Mouse (Mus musculus): ENCODE measurements around the gene Cherp.

Gene Cherp

DNA sequence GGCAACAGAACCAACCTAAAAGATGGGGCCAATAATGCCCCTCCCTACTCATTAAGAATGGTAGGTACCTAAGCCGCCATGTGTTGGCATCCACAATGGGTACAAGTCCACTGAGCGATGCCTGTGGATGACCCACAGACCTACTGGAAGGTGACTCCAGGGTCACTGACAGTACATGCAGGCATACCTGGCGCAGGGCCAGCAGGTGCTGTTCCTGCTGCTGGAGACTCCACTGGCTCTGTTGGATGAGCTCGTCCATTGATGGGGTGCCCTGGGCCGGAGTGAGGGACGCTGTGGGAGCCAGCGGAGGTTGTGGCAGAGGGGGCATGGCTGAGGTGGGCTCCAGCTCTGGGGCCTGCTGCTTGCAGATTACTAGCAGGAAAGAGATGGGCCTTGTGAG is 4.3 kb downstream of the Cherp start:
- peak in 1 of 2 experiments; percentile 45 for DNase-seq

DNA sequence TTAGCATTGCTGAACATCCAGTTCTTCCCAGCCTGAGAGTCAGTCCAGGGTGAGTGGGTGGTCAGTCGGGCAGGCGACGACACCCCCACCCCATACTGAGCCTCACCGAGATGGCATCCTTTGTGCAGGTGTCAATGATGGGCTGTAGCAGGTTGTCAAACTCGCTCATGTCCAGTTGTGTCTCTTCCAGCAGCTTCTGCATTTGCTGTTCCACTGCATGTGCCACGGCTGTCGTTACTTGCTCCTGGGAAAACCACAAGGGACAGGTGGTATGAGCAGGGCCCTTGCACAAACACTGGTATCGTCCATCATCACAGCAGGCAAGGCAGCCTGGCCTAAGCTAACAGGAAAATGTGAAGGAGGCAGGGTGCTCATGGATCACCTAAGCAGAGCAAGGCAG is 5.0 kb downstream of the Cherp start:
- no peak for DNase-seq

DNA sequence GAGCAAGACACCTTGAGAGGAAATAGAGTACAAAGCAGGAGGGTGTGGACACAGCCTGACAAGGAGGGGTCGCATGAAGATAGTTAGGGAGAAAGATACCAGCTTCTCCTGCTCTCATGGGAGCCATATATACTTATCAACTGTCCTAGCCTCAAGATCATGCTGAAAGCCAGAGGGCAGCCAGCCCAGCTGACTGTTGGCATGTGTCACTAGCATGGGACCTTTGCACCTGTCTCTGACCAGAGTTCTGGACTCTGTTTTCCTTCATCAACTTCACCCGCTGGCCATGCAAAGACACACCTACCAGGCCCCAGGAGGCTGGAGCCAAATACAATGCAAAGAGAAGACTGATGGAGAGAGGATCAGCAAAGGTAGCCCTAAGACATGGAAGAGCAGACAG is 5.8 kb downstream of the Cherp start:
- no peak for DNase-seq

DNA sequence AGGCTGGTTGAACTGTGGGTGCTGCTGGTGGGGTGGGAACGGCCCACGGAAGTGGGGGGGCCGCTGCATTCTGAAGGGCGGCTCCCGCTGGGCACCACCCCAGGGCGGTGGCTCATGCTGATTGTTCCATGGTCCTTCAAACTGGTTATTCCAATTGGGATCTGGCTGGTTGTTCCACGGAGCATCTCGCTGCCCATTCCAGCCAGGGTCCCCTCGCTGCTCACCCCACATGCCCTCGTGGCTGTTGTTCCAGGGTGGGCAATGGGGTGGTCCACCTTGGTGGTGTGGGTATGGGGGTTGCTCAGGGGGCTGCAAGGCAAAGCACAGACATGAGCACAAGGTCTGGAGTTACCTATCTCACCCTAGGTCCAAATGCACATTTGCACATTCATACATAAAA is 10.8 kb downstream of the Cherp start:
- no peak for DNase-seq

DNA sequence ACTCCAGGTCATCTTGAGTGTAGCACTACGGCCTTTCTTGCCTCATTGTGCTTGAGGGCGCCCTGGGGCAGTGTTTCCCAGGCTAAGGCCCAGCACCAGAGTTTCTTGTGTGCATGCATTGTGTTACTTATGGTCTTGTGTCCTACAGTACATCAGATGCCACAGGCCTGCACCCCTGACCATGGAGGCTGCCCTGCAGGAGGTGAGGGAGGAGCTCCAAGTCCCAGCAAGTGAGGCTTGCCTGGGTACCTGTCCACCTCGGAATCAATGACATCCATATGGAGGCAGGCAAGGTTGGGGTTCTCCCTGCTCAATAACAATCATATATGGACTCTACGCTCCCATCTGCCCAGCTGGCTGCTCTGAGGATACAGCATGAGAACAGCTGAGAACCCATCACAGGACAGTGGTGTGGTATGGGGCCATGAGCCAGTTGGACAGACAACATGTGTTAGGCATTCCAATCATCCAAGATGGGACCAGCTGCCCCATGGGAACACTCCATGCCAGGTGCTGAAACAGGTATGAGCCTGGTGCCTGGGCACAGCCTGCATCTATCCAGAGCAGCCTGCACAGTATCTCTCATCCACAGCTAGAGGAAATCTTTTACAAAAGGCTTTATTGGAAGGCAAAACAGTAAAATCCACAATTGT is 15.0 kb downstream of the Cherp start:
- DNase-seq = no peak

DNA sequence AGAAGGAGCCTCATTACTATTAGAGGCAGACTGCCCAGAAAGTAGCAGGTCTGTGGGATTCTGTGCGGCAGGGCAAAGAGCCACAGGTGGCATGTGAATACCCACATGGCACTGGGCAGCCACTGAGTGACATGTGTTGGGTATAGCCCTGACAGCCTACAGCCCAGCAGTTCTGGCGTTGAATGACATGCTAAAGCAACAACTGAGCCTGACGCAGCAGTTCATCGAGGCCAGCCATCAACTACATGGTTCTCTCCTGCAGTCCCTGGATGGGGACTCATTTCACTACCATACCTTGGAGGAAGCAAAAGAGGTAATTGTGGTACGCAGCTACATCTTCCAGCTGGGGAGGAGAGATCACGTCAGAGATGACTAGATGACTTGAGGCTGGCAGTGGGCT is 16.6 kb downstream of the Cherp start:
- no peak for DNase-seq

DNA sequence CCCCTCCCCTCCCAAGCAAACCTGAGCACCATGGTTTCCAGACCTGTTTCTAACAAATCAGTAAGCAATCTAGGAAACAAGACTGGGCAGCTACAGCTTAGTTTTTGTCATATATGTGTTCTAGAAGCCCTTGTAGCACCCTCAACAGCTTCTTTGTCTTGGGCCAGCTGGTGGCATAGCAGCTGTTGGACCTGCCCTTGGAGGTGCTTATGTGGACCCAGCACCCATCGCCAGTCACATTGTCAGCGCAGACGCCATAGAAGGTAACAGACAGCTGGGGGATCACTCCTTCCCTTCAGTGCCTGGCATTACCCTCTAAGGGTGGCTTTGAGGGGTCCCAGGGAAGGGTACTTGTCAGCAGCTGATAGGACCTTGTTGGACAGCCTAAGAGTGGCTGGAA is 17.2 kb downstream of the Cherp start:
- no peak for DNase-seq

DNA sequence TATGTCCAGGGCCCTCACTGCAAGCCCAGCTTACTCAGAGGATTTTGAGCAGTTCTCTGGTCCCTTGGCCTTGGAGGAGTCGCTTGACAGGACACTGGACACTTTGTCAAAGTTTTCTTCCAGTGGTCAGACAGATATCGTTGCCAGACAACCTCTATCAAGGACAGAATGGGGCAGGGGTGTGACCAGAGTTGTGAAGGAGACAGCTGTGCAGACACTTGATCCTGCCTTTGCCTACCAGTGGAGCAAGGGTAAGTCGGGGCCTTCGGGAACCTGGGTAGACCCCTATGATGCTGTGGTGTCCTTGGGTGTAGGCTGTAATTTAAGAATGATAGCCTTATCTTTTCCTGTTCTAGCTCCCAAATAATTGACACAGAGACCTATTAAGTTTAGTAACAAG is 19.7 kb downstream of the Cherp start:
- DNase-seq = no peak

DNA sequence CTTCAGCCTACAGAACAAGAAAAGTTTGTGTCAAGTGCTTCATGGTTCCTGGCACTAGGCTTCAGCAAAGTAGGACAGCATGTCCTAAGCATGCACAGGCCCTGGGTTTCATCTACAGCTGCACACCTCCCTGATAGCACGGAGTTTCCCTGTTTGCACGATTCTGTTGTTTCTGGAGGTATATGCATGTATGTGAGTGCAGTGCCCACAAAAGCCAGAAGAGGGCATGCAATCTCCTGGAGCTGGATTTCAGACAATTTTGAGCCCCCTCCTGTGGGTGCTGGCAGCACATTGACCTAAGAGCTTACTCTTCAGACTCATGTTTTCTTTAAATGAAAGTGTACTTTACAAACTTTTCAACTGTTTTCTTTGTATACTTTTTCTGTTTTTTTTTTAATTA is 21.1 kb downstream of the Cherp start:
- DNase-seq = no peak

DNA sequence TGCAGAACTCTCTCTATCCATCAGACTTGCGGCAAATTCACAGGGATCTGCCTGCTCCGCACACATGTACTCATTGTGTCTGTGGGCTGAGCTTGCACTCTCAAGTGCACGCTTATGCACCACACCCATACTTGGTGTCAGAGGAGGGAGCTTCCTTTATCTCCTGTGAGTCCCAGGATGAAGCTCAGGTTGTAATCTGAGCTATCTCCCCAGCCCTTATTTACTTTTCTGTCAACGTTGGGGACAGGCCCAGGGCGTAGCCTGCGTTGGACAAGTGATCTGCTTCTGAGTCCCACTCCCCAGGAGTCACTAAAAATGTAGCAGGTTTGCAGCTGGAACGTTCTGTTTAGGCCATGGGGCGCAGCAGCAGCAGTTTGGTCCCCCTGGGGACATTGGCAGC is 23.5 kb downstream of the Cherp start:
- DNase-seq = no peak

DNA sequence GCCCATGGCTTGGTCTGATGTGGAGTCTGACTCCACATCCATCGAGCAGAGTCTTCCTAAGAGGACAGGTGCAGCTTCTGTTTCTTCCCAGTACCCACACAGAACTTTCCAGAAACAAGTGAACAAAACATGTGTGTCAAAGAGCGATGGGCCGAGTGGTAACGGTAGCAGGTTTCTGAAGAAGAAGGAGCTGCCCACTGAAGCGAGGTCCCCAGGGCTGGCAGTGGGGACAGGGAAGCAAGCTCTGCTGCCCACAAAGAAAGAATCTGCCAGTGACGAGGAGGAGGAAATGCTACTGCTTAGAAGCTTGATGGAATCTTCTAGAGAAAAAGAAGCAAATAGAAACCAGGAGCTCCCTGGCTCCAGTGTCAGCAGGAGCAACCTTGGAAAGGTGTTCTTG is 30.0 kb downstream of the Cherp start:
- no peak for DNase-seq

DNA sequence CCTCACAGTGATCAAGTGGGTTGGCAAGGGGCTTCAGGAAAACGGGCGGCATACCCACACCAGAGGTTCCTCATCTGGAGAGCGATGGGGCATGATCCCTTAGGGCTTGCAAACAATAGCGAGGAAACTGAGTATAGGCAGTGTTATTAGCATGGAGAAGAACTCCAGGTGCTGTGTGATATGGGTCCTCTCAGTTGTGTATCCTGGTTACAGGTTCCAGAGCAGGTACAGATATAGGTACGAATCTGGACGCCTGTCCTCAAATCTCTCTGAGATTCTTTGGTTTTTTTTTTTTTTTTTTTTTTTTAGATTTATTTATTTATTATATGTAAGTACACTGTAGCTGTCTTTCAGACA is 31.1 kb downstream of the Cherp start:
- DNase-seq = no peak

DNA sequence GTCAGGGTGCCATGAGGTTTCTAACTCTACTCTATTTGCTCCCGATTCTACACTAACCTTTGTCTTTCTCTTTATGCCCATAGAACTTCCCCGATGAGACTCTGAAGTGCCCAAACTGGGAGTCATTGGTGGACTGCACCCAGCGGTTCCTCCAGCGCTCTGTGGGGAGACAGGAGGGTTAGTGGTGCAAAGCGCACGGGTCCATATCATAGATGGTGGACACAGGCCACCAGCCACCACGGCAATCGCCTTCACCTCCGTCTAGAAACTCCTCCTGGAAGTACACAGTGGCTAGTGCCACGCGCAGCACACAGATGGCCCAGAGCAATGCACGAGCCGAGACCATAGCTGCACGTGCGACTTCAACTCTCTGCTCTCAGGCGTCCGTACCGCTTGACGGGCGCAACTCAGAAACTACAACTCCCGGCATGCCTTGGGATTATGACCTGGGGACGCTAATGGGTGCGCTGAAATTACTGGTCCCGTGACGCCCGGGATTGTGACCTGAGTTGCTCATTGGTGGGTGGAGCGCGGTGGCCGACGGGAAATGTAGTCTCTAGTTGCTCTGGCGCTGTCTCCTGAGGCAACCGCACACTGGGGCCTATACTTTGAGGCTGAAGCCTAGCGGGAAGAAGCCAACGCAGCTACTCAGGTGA is 31.6 kb downstream of the Cherp start, which contains the start of the genes Calr3 and 1700030K09Rik:
Gene Calr3 (minus strand): TSS at position 533 of the 656 bp plus-strand sequence.
Gene 1700030K09Rik (plus strand): TSS at position 543 of the 656 bp plus-strand sequence.
- peak; percentile 98 to 99 for DNase-seq

DNA sequence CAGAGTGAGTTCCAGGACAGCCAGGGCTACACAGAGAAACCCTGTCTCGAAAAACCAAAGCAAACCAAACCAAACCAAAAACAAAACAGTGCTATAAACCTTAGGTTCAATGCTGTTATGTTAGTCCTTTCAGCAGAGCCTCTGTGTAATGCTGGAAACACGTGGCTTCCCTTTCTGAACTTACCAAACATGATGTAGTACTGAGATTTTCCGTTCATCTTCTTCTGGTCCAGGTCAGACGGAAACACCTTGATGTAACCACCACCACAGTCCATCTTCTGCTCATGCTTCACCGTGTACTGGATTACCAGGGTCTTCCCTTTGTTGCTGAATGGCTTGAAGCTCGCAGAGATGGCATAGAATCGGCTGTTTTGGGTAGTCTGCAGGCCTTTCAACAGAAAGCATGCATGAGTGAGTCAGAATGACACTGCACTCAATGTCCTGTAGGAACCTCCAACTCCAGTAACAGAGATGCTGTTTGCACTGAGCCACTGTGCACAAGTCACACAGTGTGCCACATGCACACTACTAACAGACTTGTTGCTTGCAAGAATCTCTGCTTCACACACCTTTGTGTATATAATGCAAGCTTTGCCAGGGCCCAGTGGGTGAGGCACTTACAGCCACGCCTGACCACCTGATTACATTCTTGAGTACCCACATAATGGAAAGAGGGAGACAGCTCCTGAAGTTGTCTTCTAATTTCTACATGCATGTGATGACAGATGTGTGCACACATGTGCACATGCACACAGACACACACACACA is 36.6 kb downstream of the Cherp start:
- DNase-seq = no peak

DNA sequence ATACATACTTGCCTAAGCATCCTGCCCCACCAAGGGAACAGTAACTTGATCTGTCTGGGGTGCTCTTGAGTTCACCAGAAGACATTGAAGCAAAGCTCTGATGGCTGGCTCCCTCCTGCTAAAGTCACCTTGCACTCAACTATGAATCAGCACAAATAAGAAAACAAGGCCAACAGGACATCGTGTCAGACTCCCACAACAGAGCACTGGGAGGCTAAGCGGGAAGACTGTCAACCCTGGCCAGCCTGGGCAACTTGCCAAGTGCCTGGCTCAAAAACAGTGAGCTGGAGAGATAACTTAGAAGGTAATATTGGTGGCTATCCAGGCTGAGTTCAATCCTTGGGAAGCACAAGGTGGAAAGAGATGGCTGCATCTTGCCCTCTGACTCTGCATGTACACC is 40.1 kb downstream of the Cherp start:
- DNase-seq = peak; percentile 52 to 66

DNA sequence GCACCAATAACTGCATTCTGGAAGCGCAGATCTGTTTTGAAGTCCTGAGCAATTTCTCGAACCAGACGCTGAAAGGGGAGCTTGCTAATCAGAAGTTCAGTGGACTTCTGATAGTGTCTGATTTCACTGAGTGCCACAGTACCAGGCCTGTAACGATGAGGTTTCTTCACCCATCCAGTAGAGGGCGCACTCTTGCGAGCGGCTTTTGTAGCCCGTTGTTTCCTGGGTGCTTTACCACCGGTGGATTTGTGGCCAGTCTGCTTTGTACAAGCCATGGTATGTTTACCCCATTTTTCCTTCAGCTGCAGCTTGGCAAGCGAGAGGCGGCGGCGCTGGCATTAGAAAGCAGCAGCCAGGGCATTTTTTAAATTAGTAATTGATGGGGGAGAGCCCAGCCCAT is 45.4 kb downstream of the Cherp start:
- DNase-seq = no peak

DNA sequence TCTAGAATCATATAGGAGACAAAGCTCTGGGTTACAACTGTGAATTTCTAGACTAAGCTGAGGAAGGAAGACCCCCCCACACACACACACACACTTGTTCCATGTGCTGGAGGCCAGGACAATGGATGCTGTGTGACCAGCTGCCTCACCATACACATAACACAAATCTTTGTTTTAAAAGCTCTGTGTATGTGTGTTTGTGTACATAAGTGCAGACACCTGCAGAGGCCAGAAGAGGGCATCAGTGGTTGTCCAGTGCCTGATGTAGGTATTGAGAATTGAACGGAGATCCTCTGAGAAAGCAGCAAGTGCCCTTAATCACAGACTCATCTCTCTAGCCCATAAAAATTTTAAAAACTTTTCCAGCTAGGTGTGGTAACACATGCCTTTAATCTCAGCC is 52.1 kb downstream of the Cherp start:
- DNase-seq = no peak

DNA sequence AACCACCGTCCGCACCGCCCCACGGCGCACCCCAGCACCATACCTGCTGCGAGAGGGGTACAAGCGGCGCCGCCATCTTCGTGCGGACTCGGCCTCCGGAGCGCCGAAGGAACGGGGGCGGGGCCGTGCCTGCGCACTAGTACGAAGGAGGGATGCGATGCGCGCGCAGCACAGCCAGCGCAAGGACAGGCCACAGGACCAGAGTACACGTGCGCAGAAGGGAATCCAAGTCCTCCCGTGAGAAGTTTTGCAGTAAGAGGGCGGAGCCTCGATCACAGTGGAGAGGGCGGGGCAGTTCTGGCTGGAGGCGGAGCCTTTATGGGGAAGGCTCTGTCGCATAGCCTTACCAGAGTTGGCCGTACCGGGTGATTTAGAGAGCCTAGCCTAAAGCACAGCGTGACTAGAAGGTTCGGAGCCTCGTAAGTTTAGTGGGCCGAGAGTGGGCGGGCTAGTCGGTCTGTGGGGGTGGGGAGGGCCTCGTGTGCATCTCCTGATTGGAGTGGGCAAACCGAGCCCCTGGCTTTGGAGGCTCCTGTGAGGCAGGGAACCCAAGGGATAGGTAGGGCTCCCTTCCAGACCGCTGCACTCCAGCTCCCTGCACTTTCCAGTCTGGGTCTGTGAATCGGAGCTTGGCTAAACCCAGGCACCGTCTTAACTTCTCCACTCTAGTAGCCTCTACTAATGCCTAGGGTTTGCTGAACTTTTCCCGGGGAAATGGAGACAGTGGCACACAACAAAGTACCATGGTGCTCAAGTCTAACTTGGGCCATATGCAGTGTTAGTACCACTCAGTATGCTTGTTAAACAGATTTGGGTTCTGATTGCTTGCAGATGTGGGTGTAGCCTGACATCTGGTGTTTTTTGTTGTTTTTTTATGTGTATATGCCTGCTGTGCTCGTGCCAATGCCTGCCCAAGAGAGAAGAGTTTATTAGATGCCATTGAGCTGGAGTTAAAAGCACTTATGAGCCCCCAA is 53.4 kb downstream of the Cherp start, which contains the start of gene Eps15l1:
Gene Eps15l1 (minus strand): TSS at position 99 of the 974 bp plus-strand sequence.
- peak; percentile 98 to 100 for DNase-seq

DNA sequence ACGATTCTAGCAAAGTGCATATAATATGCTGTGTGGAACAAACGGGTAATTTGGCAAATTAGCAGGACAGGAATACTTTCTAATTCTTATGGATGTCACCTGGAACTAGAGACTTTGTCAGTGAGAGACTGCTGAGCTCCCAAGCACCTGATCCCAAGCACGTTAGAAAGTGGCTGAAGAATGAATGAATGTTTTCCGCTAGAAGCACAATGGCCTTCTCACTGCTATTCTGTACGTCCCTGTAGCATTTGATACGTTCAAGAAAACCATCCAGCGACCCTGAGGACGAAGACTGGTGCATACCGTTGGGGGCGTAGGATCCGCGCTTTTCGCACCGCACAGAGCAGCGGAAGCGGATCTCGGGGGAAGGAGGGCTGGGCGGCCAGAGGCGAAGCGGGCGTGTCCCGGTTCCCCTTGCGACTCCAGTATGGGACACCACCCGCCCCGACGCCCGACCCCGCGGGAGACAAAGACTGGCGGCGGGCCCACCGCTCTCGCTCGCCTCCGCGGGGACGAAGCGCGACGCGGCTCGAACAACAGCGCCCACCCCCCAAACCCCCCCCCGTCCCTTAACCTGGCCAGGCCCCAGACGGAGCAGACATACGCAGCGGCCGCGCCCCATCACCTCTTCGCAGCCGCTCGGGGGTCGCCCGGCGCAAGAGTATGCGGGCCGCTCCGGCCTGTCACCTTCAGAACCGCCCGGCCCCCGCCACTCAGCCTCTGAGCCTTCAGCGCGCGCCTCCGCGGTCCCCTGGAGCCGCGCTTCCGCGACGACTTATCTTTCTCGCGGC is 54.3 kb downstream of the Cherp start:
- peak in 1 of 2 experiments; percentile 66 for DNase-seq

DNA sequence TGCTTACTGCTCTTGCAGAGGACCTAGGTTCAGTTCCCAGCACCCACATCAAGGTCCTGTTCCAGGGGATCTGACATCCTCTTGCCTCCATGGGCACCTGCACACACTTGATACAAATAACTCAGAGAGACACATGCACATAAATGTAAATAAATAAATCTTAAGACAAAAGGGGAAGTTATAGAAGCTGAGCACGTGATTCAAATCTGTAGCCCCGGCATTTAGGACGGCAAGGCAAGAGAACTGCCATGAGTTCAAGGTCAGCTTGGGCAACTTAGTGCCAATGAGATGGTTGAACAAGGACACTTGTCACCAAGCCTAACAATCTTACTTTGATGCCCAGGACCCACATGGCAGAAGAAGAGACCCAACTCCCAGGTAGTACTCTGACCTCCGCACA is 57.0 kb downstream of the Cherp start:
- DNase-seq = no peak

DNA sequence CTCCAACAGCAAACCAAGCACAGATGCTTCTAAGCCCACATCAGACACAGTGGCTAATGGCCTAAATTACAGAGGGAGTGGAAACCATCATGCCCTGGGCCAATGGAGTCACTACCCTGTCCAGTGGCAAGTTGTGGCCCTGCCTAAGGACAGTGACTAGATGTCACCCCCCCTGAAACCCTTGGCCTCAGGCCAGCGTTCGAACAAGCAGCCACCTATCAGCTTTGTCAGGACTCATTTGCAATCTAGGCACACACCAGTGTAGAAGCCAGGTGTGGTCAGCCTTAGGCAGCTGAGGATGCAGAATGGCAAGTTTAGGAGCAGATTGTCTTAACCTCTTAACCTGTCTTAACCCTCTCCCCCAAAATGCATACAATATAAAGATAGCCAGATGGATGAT is 59.8 kb downstream of the Cherp start:
- DNase-seq = peak in 1 of 2 experiments; percentile 38

DNA sequence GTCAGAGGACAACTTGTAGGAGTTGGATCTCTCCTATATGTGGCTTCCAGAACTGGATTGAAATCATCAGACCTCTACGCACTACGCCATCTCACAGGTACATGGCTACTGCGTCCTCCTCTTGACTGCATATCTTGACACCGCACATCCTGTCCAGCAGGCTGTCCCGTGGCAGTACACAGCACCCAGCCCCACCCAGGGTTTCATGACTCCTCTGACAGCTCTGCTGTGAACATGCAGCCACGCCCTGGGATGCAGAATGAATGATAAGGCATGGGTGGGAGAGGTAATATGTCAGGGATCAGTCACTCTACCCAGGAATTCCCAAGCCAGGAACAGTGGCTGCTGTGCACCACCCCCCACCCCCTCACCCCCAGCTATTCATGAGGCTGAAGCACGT is 61.2 kb downstream of the Cherp start:
- no peak for DNase-seq
